Mouse (Mus musculus) embryonic facial prominence, embryonic 11.5 days (tissue): ENCODE measurements at regions not wholly inside any gene's neighbourhood (a gene's known extent, or its start where the extent isn't known, plus 50 kb on each side); places are given as distances from the start of the nearest gene placed in this dataset.

Experiments
- ATAC-seq: fragments of 200-750 bp; cut with Nextera tagmentation; replicated peaks from 2 replicates; pipeline ENCODE4 v1.8.0; 2017; ENCODE audit warnings: low read depth; ENCODE audit not compliant: insufficient number of reproducible peaks, low FRiP score, low TSS enrichment
- DNase-seq: peaks from one replicate; pipeline ENCODE4 v3.0.0-alpha.2; 2015; ENCODE audit warnings: low spot score
- H3K27ac ChIP-seq: fragments of 300-500 bp; sonication (generic); replicated peaks from 2 replicates; pipeline ENCODE4 v1.5.1; 2014; ENCODE audit warnings: mild to moderate bottlenecking, low read depth, low read length, control low read depth
- H3K27me3 ChIP-seq: fragments of 300-500 bp; sonication (generic); 2 replicates; pipeline ENCODE4 v1.6.1; 2014; ENCODE audit warnings: mild to moderate bottlenecking, low read length, moderate library complexity, mixed read lengths; ENCODE audit not compliant: control insufficient read depth, insufficient read depth
- H3K36me3 ChIP-seq: fragments of 300-500 bp; sonication (generic); replicated peaks from 2 replicates; pipeline ENCODE4 v1.6.1; 2014; ENCODE audit warnings: low read depth, mild to moderate bottlenecking, low read length, moderate library complexity, mixed read lengths; ENCODE audit not compliant: control insufficient read depth, insufficient read depth
- H3K4me1 ChIP-seq: fragments of 300-500 bp; sonication (generic); 2 replicates; pipeline ENCODE4 v1.6.1; 2014; ENCODE audit warnings: low read length, mixed read lengths; ENCODE audit not compliant: control insufficient read depth, insufficient read depth
- H3K4me2 ChIP-seq: fragments of 300-500 bp; sonication (generic); 2 replicates; pipeline ENCODE4 v1.6.1; 2014; ENCODE audit warnings: low read depth, mild to moderate bottlenecking, control low read depth, low read length, moderate library complexity
- H3K4me3 ChIP-seq: fragments of 300-500 bp; sonication (generic); 2 replicates; pipeline ENCODE4 v1.5.1; 2014; ENCODE audit warnings: low read depth, low read length, control low read depth
- H3K9ac ChIP-seq: fragments of 300-500 bp; sonication (generic); replicated peaks from 2 replicates; pipeline ENCODE4 v1.6.1; 2014; ENCODE audit warnings: mild to moderate bottlenecking, control low read depth, low read length
- H3K9me3 ChIP-seq: fragments of 300-500 bp; sonication (generic); replicated peaks from 2 replicates; pipeline ENCODE4 v1.6.1; 2016; ENCODE audit warnings: mild to moderate bottlenecking, low read length, inconsistent platforms, mixed read lengths; ENCODE audit not compliant: control insufficient read depth
- WGBS: fragments of 180-500 bp; shearing (Covaris S2); extraction: QIAGEN DNeasy Blood & Tissue Kit; methylation state at CpG from one replicate; pipeline ENCODE4 v1.1.7; 2014; 5-methylcytosine and 5-hydroxymethylcytosine counted together

- no peak for ATAC-seq
- no peaks in the 10 kb centered on the region for H3K9me3 ChIP-seq
- DNase-seq, result no peak
Measured at GRCm38 (mm10) chr2:148156122-148156521, 109.4 kb upstream of the Foxa2 start.

GRCm38 (mm10) chr2:148159028-148159600, 112.3 kb upstream of the Foxa2 start:
- 67% methylated on average over 8 of the region's 8 CpGs for WGBS
- Histone ChIP-seq H3K36me3 (no peaks in the 10 kb centered on the region), H3K4me1 (no peaks in the 10 kb centered on the region), H3K9me3 (no peaks in the 10 kb centered on the region), H3K4me2 (no peak overlapping the region), H3K27me3 (no peaks in the 10 kb centered on the region), H3K27ac (no peak overlapping the region), H3K9ac (no peak overlapping the region), H3K4me3 (no peak overlapping the region)
- DNase-seq (no peak), ATAC-seq (no peak)

More at GRCm38 (mm10) chr2:148156122-148156521, 109.4 kb upstream of the Foxa2 start:
- H3K27ac ChIP-seq, result no peak overlapping the region
- no peak overlapping the region for H3K4me3 ChIP-seq
- H3K4me1 ChIP-seq, result no peaks in the 10 kb centered on the region
- no peaks in the 10 kb centered on the region for H3K27me3 ChIP-seq
- no peak overlapping the region for H3K9ac ChIP-seq
- H3K36me3 ChIP-seq, result no peaks in the 10 kb centered on the region
- H3K4me2 ChIP-seq, result no peak overlapping the region
- 90% methylated on average over 2 of the region's 2 CpGs for WGBS

GRCm38 (mm10) chr2:148160997-148161396, 114.2 kb upstream of the Foxa2 start:
- Histone ChIP-seq H3K36me3 (no peaks in the 10 kb centered on the region), H3K9me3 (no peaks in the 10 kb centered on the region), H3K9ac (no peak overlapping the region), H3K27me3 (no peaks in the 10 kb centered on the region), H3K4me2 (no peak overlapping the region), H3K4me3 (no peak overlapping the region), H3K4me1 (no peaks in the 10 kb centered on the region), H3K27ac (no peak overlapping the region)
- no peak for ATAC-seq
- 96% methylated on average over 12 of the region's 12 CpGs for WGBS
- no peak for DNase-seq

GRCm38 (mm10) chr2:148161966-148162365, 115.2 kb upstream of the Foxa2 start:
- WGBS, result 65% methylated on average over 1 of the region's 1 CpGs
- H3K9ac ChIP-seq, result no peak overlapping the region
- H3K4me1 ChIP-seq, result no peaks in the 10 kb centered on the region
- DNase-seq, result no peak
- H3K36me3 ChIP-seq, result no peaks in the 10 kb centered on the region
- no peak overlapping the region for H3K4me2 ChIP-seq
- no peaks in the 10 kb centered on the region for H3K27me3 ChIP-seq
- no peak overlapping the region for H3K4me3 ChIP-seq
- H3K9me3 ChIP-seq, result no peaks in the 10 kb centered on the region
- no peak overlapping the region for H3K27ac ChIP-seq
- no peak for ATAC-seq

- Histone ChIP-seq H3K9me3 (no peaks in the 10 kb centered on the region), H3K36me3 (no peaks in the 10 kb centered on the region), H3K4me2 (no peak overlapping the region), H3K9ac (no peak overlapping the region), H3K4me1 (no peaks in the 10 kb centered on the region), H3K4me3 (no peak overlapping the region), H3K27ac (no peak overlapping the region), H3K27me3 (no peaks in the 10 kb centered on the region)
- no peak for DNase-seq
- no peak for ATAC-seq
- WGBS, result 100% methylated on average over 1 of the region's 1 CpGs
Measured at GRCm38 (mm10) chr2:148162562-148162961, 115.8 kb upstream of the Foxa2 start.

GRCm38 (mm10) chr2:148171113-148171512, 124.3 kb upstream of the Foxa2 start:
- H3K4me1 ChIP-seq, result no peaks in the 10 kb centered on the region
- no peak overlapping the region for H3K4me3 ChIP-seq
- H3K9ac ChIP-seq, result no peak overlapping the region
- DNase-seq, result no peak
- no peak overlapping the region for H3K27ac ChIP-seq
- no peaks in the 10 kb centered on the region for H3K36me3 ChIP-seq
- ATAC-seq, result no peak
- H3K4me2 ChIP-seq, result no peak overlapping the region
- H3K27me3 ChIP-seq, result no peaks in the 10 kb centered on the region
- H3K9me3 ChIP-seq, result no peaks in the 10 kb centered on the region
- WGBS, result 69% methylated on average over 4 of the region's 4 CpGs

DNA sequence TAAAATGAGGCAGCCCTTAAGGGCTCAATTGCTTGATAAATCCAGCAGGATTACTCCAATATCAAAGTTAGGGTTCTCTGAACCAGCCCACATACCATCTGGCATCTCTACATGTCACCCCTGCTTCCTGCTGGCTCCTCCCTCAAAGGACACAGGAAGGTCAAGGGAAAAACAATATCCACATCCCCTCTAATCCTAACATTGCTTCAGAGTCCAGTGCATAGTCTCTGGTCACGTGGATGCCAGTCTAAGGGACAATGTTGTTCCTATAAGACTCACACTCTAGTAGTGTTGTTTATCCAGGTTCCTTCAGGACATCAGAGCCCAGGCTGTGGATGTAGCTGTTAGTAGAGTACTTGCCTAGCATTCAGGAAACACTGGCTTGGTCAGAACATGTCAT, 124.9 kb upstream of the Foxa2 start:
- ATAC-seq, result no peak
- no peak for DNase-seq
- no peaks in the 10 kb centered on the region for H3K9me3 ChIP-seq
- no peaks in the 10 kb centered on the region for H3K27me3 ChIP-seq
- 24% methylated on average over 1 of the region's 1 CpGs for WGBS
- no peak overlapping the region for H3K4me2 ChIP-seq
- H3K4me3 ChIP-seq, result no peak overlapping the region
- no peak overlapping the region for H3K9ac ChIP-seq
- H3K27ac ChIP-seq, result no peak overlapping the region
- no peaks in the 10 kb centered on the region for H3K4me1 ChIP-seq
- H3K36me3 ChIP-seq, result no peaks in the 10 kb centered on the region

DNA sequence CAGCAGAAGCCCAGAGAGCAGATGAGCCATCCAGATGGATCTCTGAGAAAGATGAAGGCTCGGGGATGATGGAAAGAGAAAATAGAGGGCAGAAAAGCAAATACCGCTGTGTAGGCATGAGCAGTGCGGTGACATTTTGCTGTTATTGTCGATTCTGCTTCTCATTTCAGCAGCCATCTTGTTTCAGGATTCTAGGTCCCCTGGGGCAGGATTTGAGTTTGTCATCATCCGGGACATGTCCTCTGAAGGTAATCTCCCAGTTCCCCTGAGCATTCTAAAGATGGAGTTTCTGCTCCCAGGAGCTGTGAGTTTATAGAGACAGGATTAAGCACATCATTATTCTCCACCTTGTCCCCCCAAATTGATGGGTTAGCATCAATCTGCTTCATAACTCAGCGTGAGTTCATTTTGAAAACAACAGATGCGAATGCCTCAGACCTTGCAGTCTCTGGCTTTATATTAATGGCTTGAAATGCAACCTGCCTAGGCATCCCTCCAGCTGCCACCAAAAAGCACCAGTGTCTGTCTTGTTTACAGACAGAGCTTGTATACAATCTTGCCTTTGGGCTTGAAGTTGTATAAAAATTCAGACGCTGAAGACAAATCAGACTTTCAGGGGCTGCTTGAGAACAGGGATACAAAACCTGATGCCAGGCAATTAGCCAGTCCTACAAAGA, 128.6 kb upstream of the Foxa2 start:
- no peaks in the 10 kb centered on the region for H3K27me3 ChIP-seq
- no peak overlapping the region for H3K4me2 ChIP-seq
- no peaks in the 10 kb centered on the region for H3K36me3 ChIP-seq
- ATAC-seq (no peak), DNase-seq (no peak)
- no peaks in the 10 kb centered on the region for H3K9me3 ChIP-seq
- 83% methylated on average over 8 of the region's 8 CpGs for WGBS
- H3K4me3 ChIP-seq, result no peak overlapping the region
- H3K4me1 ChIP-seq, result no peaks in the 10 kb centered on the region
- no peak overlapping the region for H3K27ac ChIP-seq
- no peak overlapping the region for H3K9ac ChIP-seq
